Mouse (Mus musculus) brain, embryonic 14.5 days (tissue): ENCODE measurements around the gene Enthd1.

Source experiments
- CTCF ChIP-seq: fragments of 200-500 bp; IDR thresholded peaks from 2 replicates; pipeline ENCODE4 v1.5.1; 2012; ENCODE audit warnings: inconsistent platforms, mild to moderate bottlenecking, moderate library complexity, borderline replicate concordance; ENCODE audit not compliant: insufficient read depth, insufficient read length; ENCODE audit errors: extremely low read depth
- POLR2A ChIP-seq: fragments of 200-500 bp; IDR thresholded peaks from 2 replicates; pipeline ENCODE4 v1.6.1; 2012; ENCODE audit warnings: mild to moderate bottlenecking, inconsistent platforms, borderline replicate concordance; ENCODE audit not compliant: poor library complexity, insufficient read depth, insufficient read length, severe bottlenecking; ENCODE audit errors: extremely low read depth

DNA sequence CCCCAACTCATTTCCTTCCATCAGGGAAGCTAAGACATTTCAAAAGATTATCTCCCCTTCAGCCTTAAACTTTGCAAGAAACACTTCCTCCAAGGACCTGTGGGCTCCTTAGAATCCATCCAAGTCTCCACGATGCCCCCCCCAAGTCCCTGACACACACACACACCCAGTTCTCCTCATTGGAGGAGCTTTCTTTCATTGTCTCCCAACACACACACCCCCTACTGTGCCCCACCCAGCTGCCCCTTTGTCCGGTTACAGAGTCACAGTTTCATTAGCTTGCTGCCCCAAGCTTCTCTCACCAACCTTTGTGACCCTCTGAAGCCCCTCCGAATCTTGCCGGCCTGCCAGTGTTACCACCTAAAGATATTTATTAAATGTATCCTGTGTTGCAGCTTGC lies 21.3 kb upstream of the Enthd1 start:
- no peak for TF ChIP-seq CTCF
- no peak for TF ChIP-seq POLR2A
